Mouse (Mus musculus) adrenal gland (tissue): ENCODE results near the gene Olfr523.
"Not testable (repeated sequence)": the region's sequence is repeated elsewhere in the genome, so short reads cannot be mapped to it uniquely, and the experiment has no call there.

Experiments used
- intact Hi-C: fragments of 180-260 bp; cut with DNase I; formaldehyde crosslinking; loops from one replicate; pipeline ENCODE4 v1.15.1; 2025
- long read RNA-seq, 2 experiments: library from polyadenylated mRNA; unstranded; transcript quantifications; one replicate each; pipeline ENCODE4 v2.0.0; 2020; ENCODE audit warnings: borderline replicate concordance in 1 of 2; ENCODE audit not compliant: insufficient replicate concordance in 1 of 2

Olfr523 gene
- long read RNA-seq, experiment 1, result 0 reads
- long read RNA-seq, experiment 2, result 0 reads

DNA sequence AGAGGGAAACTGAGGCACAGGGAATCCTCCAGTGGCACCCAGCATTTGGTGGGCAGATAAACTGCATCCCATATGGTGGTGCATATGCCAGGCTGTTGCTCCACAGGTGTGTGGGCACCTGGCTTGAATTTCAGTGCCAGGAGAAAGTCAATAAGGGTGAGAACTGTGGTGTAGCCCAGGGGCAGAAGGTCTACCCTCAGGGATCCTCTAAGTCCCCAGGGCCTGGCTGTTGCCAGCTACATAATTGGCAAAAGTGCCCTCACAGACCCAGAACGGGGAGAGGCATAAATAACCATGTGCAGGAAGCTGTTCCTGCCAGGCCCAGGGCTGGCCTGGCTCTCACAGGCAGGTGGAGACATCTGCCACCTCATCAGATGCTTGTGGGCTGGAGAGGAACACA is at the start of gene Olfr523:
Gene Olfr523, plus strand, starts transcription at position 282 of the 400 bp plus-strand sequence.
- intact Hi-C loops, result no loop called here

GRCm38 (mm10) chr7:140124382-140124781 is 48.6 kb upstream of the Olfr523 start:
- intact Hi-C loops, result no loop called here

DNA sequence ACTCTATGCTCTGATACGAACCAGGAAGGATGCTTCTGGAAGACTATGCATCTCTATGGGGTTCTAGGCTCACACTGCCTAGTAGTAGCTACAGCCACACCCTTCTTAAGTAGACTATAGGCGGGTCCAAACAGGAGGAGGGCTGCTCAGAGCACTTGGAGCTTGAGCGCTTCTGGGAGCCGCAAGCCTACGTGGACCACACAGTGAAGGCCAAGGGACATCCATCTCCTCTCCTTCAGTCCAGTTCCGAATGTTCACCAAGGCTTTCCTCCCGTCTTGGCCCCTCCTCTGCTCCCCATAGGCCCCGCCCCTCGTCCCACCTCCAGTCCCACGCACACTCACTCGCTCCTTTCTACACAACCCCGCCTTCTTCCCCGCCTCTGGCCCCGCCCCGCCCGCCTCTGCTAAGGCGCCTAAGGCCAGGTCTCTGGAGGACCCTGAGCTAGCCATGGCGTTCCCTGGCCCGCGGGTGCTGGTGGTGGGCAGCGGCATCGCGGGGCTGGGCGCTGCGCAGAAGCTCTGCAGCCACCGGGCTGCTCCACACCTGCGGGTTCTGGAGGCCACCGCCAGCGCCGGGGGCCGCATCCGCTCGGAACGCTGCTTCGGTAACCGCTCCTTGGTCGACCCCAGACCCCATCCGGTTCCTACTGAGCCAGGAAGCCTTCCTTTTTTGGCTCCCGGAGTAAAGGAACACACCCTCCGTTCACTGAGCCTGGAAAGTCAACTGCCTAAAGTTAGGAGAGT is 47.6 kb upstream of the Olfr523 start:
- intact Hi-C loops, result no loop called here

- intact Hi-C loops, result no loop called here
Observed at GRCm38 (mm10) chr7:140126022-140126350, 47.0 kb upstream of the Olfr523 start.

DNA sequence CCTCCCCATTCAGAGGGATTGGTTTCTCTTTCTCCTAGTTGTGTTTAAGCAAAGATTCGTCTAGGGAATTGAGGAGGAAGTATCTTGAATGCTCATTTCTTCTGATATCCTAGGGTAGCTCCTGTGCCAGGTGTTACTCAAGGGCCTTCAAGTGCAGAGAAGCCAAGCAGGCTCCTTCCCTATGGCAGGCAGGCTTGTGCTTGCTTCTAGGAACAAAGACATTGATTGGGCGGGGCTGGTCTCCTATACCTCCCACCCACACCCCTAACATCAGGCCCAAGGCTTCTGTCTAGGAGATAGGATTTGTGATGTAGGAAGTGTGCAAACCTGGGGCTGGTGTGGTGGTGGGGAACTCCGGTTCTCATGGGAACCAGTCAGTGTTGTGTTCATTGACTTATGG is 46.1 kb upstream of the Olfr523 start:
- intact Hi-C loops, result no loop called here

DNA sequence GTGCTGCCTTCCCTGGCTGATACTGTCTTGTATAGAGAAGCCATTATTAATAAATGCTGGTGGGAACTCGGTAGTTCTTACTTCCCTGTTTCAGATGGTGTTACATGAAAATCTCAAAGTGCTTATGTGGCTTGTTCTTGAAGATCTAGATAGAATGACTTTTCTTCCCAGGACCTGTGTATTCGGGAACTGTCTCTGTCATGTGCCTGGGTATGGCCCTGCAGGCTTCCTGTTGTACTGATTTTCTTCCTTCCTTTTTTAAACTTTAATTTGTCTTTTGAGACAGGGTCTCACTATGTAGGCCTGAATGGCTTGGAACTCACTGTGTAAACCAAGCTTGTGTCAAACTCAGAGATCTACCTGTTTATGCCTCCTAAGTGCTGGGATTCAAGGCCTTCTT is 45.1 kb upstream of the Olfr523 start:
- intact Hi-C loops, result no loop called here

GRCm38 (mm10) chr7:140132184-140132583 is 40.8 kb upstream of the Olfr523 start:
- intact Hi-C loops, result not testable (repeated sequence)

- intact Hi-C loops, result not testable (repeated sequence)
Observed at GRCm38 (mm10) chr7:140134033-140134432, 39.0 kb upstream of the Olfr523 start.

DNA sequence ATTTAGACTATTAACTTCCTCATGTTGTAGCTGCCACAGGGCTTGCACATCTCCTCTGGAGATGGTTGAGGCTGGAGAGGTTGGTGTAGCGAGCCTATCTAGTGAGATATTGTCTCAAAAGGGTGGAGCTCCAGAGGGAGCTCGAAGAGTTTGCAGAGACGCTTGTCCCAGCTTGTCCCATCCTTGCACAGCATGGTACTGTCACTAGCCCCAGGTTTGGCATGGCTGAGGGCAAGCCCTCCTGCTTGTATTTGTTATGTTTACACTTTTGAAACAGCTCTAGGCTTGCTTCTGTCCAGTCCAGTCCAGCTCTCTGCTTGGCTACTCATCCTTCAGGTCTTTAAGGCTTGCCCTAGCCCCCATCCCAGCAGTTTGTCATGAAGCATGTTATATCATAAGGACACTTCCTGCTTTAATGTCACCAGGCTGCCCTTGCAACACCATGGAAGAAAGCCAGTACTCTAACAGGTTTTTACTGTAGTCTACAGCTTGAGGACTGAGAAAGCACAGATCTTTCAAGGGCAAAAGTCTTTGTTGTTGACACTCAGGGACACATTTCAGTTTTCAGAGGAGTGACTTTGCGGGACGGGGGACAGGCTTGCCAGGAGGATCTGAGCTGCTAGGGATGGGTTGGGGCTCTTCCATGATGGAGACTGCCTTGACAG is 37.8 kb upstream of the Olfr523 start:
- intact Hi-C loops, result loop anchor here (5.0 kb wide), 1 partner anchor 33 kb away; the partner anchor contains the start of gene Fuom

GRCm38 (mm10) chr7:140137135-140138020 is 35.6 kb upstream of the Olfr523 start, which contains the start of gene Mtg1:
TSS of gene Mtg1 (plus strand) at chr7:140137564.
- intact Hi-C loops, result loop anchor here (5.0 kb wide), 1 partner anchor 35 kb away; the partner anchor contains the start of gene Fuom

DNA sequence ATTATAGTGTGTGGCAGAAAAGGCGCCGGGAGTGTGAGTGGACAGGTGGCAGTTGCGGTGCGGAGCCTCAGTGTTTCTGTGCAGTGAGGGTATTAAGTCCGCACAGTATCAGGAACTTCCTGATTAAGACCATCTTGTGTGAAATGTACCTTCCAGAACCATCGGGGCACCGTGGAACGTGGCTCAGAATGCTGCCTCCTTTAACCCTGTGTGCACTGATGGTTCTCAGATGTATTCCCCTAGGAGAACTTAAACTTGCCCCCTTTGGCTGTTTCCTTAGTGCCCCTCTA is 35.1 kb upstream of the Olfr523 start:
- intact Hi-C loops, result loop anchor here (5.0 kb wide), 1 partner anchor 36 kb away; the partner anchor contains the start of gene Fuom

- intact Hi-C loops, result loop anchor here (1.0 to 10.0 kb wide), 2 partner anchors 63 to 167 kb away; partner anchors contain the start of gene 6430531B16Rik
Observed at GRCm38 (mm10) chr7:140141350-140141749, 31.7 kb upstream of the Olfr523 start.

DNA sequence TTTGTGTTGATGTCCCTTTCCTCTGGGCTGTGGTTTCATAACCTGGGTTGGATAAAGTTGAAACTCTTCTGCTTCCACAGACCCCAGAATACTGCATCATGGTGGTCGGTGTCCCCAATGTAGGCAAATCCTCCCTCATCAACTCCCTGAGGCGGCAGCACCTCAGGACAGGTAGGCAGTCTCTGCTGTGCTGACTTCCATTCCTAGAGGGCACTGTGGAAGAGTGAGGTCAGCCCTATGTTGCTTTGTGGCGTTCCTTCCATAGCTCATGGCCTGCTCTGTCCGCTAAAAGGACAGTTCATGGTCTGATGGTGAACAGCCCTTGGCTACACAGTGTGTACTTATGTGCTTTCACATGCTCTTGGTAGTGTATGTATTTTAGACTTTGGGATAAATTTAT is 28.5 kb upstream of the Olfr523 start:
- intact Hi-C loops, result loop anchor here (10.0 kb wide), 1 partner anchor 170 kb away; the partner anchor contains the start of gene 6430531B16Rik

DNA sequence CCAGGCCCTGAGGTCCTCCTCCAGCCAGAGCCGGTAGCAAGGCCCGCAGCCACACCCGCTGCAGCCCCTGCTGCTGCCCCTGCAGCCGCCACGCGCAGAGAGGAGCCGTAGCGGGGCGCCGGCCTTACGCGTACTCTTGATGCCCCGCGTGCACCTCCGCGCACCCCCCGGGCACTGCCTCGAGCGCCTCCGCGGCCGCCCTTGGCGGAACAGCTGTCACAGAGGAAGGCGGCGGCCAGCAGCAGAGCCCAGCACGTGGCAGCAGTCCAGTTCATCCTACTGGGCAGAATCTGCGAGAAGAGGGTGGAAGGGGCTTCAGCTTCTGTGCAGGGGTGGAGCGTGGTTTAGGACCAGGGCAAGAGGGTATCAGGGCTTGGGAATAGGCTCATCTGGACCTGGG is 19.6 kb upstream of the Olfr523 start:
- intact Hi-C loops, result no loop called here

- intact Hi-C loops, result no loop called here
Observed at GRCm38 (mm10) chr7:140153829-140154217, 19.2 kb upstream of the Olfr523 start.

DNA sequence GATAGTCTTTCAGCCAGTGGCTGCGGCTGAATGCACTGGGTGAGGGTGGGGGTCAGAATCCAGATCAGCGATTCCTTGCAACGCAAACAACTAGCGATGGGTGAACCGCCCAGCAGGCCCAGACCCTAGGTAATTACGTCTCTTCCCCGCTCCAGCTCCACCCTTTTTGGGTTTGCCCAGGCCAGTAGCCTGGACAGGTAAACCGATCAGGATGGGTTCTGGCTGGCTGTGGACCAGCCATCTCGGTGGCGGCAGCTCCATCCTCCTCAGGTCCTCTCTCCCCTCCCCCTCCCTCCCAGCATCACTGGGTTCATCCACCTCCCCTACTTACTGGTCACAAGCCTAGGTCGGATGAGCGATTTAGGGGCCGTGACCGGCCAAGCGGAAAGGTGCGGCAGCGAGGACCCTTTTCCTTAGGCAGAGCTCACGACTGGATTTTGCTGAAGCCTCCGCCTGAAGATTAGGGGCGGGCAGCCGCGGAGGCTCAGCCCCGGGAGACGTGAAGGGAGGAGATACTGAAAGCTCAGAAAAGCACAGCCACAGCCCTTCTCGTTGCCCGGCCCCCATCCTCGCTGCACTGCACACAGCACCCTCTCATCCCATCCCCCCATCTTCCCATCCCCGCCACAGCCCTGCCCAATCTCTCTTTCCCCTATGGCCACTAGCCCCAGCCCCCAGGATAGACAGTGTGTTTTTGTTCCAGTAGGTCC is 18.6 kb upstream of the Olfr523 start, which contains the start of gene Sprn:
Gene Sprn, minus strand, starts transcription at position 660 of the 710 bp plus-strand sequence.
- intact Hi-C loops, result no loop called here

GRCm38 (mm10) chr7:140160363-140160762 is 12.7 kb upstream of the Olfr523 start:
- intact Hi-C loops, result no loop called here

- intact Hi-C loops, result no loop called here
Observed at GRCm38 (mm10) chr7:140164664-140165063, 8.4 kb upstream of the Olfr523 start, which contains the start of gene Olfr522. TSS of gene Olfr522 (minus strand) at chr7:140164764.

GRCm38 (mm10) chr7:140167950-140168349 is 5.1 kb upstream of the Olfr523 start:
- intact Hi-C loops, result no loop called here

DNA sequence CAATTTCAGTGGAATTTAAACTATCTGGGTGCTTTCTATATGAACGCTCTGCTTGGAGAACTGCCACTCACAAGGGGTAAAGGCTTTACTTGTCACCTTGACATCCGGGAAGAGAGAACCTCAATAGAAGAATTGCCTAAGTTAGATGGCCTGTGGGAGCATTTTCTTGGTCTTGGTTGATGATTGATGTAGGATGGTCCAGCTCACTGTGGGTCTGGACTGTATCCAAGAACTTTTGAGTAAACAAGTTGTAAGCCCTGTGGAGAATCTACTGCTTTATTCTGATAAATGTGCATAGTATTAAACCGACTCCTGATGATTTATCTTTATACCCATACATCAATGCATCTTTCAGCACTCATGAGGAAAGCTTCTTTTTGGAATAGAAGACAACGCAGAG is 3.6 kb upstream of the Olfr523 start:
- intact Hi-C loops, result no loop called here

GRCm38 (mm10) chr7:140170863-140171262 is 2.2 kb upstream of the Olfr523 start:
- intact Hi-C loops, result no loop called here
